Mouse (Mus musculus) liver, postnatal 0 days (tissue): ENCODE measurements around the gene Aox4.

Experiments
- CTCF ChIP-seq: sonication (generic); IDR thresholded peaks from 2 replicates; pipeline ENCODE4 v1.5.1; 2016; ENCODE audit warnings: antibody characterized with exemption, low read depth
- EP300 ChIP-seq: IDR thresholded peaks from 2 replicates; pipeline ENCODE4 v1.6.1; 2016; ENCODE audit warnings: antibody characterized with exemption, low read depth, mild to moderate bottlenecking

GRCm38 (mm10) chr1:58188514-58189175, 21.6 kb upstream of the Aox4 start:
- TF ChIP-seq CTCF (no peak), EP300 (no peak)
